Mouse (Mus musculus) left cerebral cortex, adult 11 months (tissue): ENCODE data around the gene I830077J02Rik.
A peak's percentile ranks its signal among the peaks of the same experiment; 100 is the strongest.
"Not testable (repeated sequence)": the region's sequence is repeated elsewhere in the genome, so short reads cannot be mapped to it uniquely, and the experiment has no call there.

Experiments used
- DNase-seq: peaks from one replicate; pipeline ENCODE4 v3.0.0; 2022; ENCODE audit warnings: low spot score

The I830077J02Rik gene

GRCm38 (mm10) chr3:105932240-105933071, at the start of gene I830077J02Rik:
Gene I830077J02Rik (minus strand): TSS chr3:105932664.
- DNase-seq: no peak

GRCm38 (mm10) chr3:105974174-105974573, 41.7 kb upstream of the I830077J02Rik start:
- DNase-seq: no peak

- DNase-seq: no peak
Measured at GRCm38 (mm10) chr3:105973411-105973810, 40.9 kb upstream of the I830077J02Rik start, which contains the start of gene Ovgp1. Gene Ovgp1 (plus strand): TSS chr3:105973711.

- no peak for DNase-seq
Measured at GRCm38 (mm10) chr3:105971831-105972446, 39.5 kb upstream of the I830077J02Rik start.

GRCm38 (mm10) chr3:105960700-105961099, 28.2 kb upstream of the I830077J02Rik start:
- no peak for DNase-seq

- DNase-seq: no peak
Measured at GRCm38 (mm10) chr3:105959999-105960398, 27.5 kb upstream of the I830077J02Rik start, which contains the start of gene Atp5f1. Gene Atp5f1 (minus strand): TSS chr3:105960099.

GRCm38 (mm10) chr3:105959585-105959984, 27.1 kb upstream of the I830077J02Rik start:
- no peak for DNase-seq

GRCm38 (mm10) chr3:105958974-105959580, 26.6 kb upstream of the I830077J02Rik start, which contains the start of gene Wdr77:
Gene Wdr77 (plus strand): TSS chr3:105959369.
- peak; percentile 95 for DNase-seq

- DNase-seq: no peak
Measured at GRCm38 (mm10) chr3:105958204-105958603, 25.7 kb upstream of the I830077J02Rik start.

- DNase-seq: no peak
Measured at GRCm38 (mm10) chr3:105957235-105957634, 24.8 kb upstream of the I830077J02Rik start.

- DNase-seq: no peak
Measured at GRCm38 (mm10) chr3:105951348-105951747, 18.9 kb upstream of the I830077J02Rik start.

- no peak for DNase-seq
Measured at GRCm38 (mm10) chr3:105936111-105936510, 3.6 kb upstream of the I830077J02Rik start.

GRCm38 (mm10) chr3:105935033-105935432, 2.6 kb upstream of the I830077J02Rik start:
- DNase-seq: no peak

GRCm38 (mm10) chr3:105933926-105934325, 1.5 kb upstream of the I830077J02Rik start:
- DNase-seq: no peak

- no peak for DNase-seq
Measured at GRCm38 (mm10) chr3:105931095-105931494, 1.4 kb downstream of the I830077J02Rik start.

GRCm38 (mm10) chr3:105929821-105930220, 2.6 kb downstream of the I830077J02Rik start:
- no peak for DNase-seq

GRCm38 (mm10) chr3:105928781-105929180, 3.7 kb downstream of the I830077J02Rik start:
- no peak for DNase-seq

GRCm38 (mm10) chr3:105928195-105928569, 4.3 kb downstream of the I830077J02Rik start:
- no peak for DNase-seq

- no peak for DNase-seq
Measured at GRCm38 (mm10) chr3:105927561-105928194, 4.8 kb downstream of the I830077J02Rik start.

- DNase-seq: no peak
Measured at GRCm38 (mm10) chr3:105924616-105925015, 7.8 kb downstream of the I830077J02Rik start.

GRCm38 (mm10) chr3:105921959-105922358, 10.5 kb downstream of the I830077J02Rik start:
- DNase-seq: no peak

GRCm38 (mm10) chr3:105920743-105921142, 11.7 kb downstream of the I830077J02Rik start:
- not testable (repeated sequence) for DNase-seq
